ENCODE assay signal across 9 mouse cellular contexts in genomic region chr1:131637791-131638540, GRCm38 (mm10). TPM values are rescaled to one million over a fixed set of nuclear protein-coding genes. Genes with fewer than 3 reads are reported as not detected.
DNase-seq lines count a peak whose midpoint lies in the region; ATAC-seq and TF ChIP-seq lines count a peak whose summit lies in the region.
"Had no signal": no experiment of that assay in that cellular context is flagged by ENCODE, and none has a peak within 500 bp of the region (broad histone marks: within the 10 kb centered on the region; RNA-seq: fewer than 3 reads in every experiment).

Ctse (plus strand) TSS chr1:131638306.

- no peak within 1 kb of the TSS for H3K27ac ChIP-seq in kidney, postnatal 0 days
- no peak within 1 kb of the TSS for H3K27ac ChIP-seq in forebrain, embryonic 12.5 days

- no peak for ATAC-seq in kidney, postnatal 0 days (replicated peaks; ENCODE audit: low FRiP score, low read depth)
- ATAC-seq in inflammation-experienced regulatory T-cells, adult 6 months: peak; percentile 92
- peak; percentile 98 for ATAC-seq in megakaryocyte-erythroid progenitor cell, adult 5-6 weeks (replicated peaks; ENCODE audit: low FRiP score, low TSS enrichment, poor library complexity, severe bottlenecking)
- ATAC-seq in forebrain, embryonic 12.5 days (ENCODE audit: low FRiP score): no peak

- DNase-seq in kidney, postnatal 0 days (ENCODE audit: low spot score): no peak
- no peak for DNase-seq in kidney, adult 11 months
- DNase-seq in thymus, postnatal 14 days: peak; percentile 62
- no peak for DNase-seq in gastrocnemius, postnatal 36 days
- no peak for DNase-seq in cerebellum, adult 11 months

- H3K27me3 ChIP-seq in kidney, postnatal 0 days (ENCODE audit: insufficient read depth, low read length): no peaks in the 10 kb centered on the region
- no peaks in the 10 kb centered on the region for H3K27me3 ChIP-seq in forebrain, embryonic 12.5 days

- WGBS in kidney, postnatal 0 days: 74% methylated on average over 9 of the region's 9 CpGs
- 83% methylated on average over 9 of the region's 9 CpGs for WGBS in forebrain, embryonic 12.5 days

- H3K4me3 ChIP-seq in kidney, postnatal 0 days (replicated peaks; ENCODE audit: low read depth, low read length): no peak within 1 kb of the TSS
- no peak within 1 kb of the TSS for H3K4me3 ChIP-seq in forebrain, embryonic 12.5 days (replicated peaks)

- H3K36me3 ChIP-seq in kidney, postnatal 0 days (ENCODE audit: insufficient read depth, low read length): no peaks in the 10 kb centered on the region
- no peaks in the 10 kb centered on the region for H3K36me3 ChIP-seq in forebrain, embryonic 12.5 days (replicated peaks)

- no peak for TF ChIP-seq CTCF in kidney, postnatal 0 days (IDR thresholded peaks at IDR 0.05; ENCODE audit: low read depth)

- no peak within 1 kb of the TSS for H3K4me2 ChIP-seq in kidney, postnatal 0 days (ENCODE audit: low read length)
- H3K4me2 ChIP-seq in forebrain, embryonic 12.5 days: no peak within 1 kb of the TSS

- no peaks in the 10 kb centered on the region for H3K4me1 ChIP-seq in kidney, postnatal 0 days (replicated peaks; ENCODE audit: insufficient read depth, low read length)
- no peaks in the 10 kb centered on the region for H3K4me1 ChIP-seq in forebrain, embryonic 12.5 days

- no peaks in the 10 kb centered on the region for H3K9me3 ChIP-seq in kidney, postnatal 0 days (replicated peaks; ENCODE audit: low read length)
- no peaks in the 10 kb centered on the region for H3K9me3 ChIP-seq in forebrain, embryonic 12.5 days

- H3K9ac ChIP-seq in kidney, postnatal 0 days (ENCODE audit: low read depth, low read length): no peak within 1 kb of the TSS
- no peak within 1 kb of the TSS for H3K9ac ChIP-seq in forebrain, embryonic 12.5 days

- intact Hi-C loops in gastrocnemius, postnatal 36 days (cut with DNase I): no loop called here

RNA-seq across cellular contexts. Expression of gene Ctse, which starts in this region (rescaled TPM):
- polyA plus RNA-seq in kidney, postnatal 0 days (2015; fragmentation: Nextera tagmentation; extraction: Ambion mirVana): 15.9 and 16.5 TPM in 2 replicates
- 10 to 100 TPM; 17.6 to 47.6 (median 27.0) TPM for polyA plus RNA-seq in inflammation-experienced regulatory T-cells, adult 6 months (2017; shearing (Covaris generic))
- total RNA-seq in megakaryocyte-erythroid progenitor cell, adult 5-6 weeks (2014; fragmentation: Nextera tagmentation): 337 and 406 TPM in 2 replicates
- total RNA-seq in megakaryocyte-erythroid progenitor cell, adult 5-6 weeks (2017): 141 and 329 TPM in 2 replicates
- polyA plus RNA-seq in forebrain, embryonic 12.5 days (2016; fragmentation: Nextera tagmentation; extraction: Ambion mirVana): not detected in 2 replicates
- total RNA-seq in gastrocnemius, postnatal 36 days (2021): under 1 TPM in 1 of 2 experiments, not detected in 1; 0.28 TPM
- polyA plus RNA-seq: heart, embryonic 14.5 days had no signal

Comparison
In these comparisons a context has a peak if more than half of its experiments do, and no peak if none do; other contexts are left out.
1. RNA of gene Ctse (total RNA-seq): 141 to 406 TPM in megakaryocyte-erythroid progenitor cell, adult 5-6 weeks; 0.28 TPM in gastrocnemius, postnatal 36 days; every median in the first group is over 100 times any median in the second.
2. RNA of gene Ctse (polyA plus RNA-seq): 17.6 to 47.6 TPM in inflammation-experienced regulatory T-cells, adult 6 months and 15.9 to 16.5 TPM in kidney, postnatal 0 days; not detected in forebrain, embryonic 12.5 days; every median in the first group is over 10 times any median in the second.
3. ATAC-seq: peak in inflammation-experienced regulatory T-cells, adult 6 months (single experiment) and megakaryocyte-erythroid progenitor cell, adult 5-6 weeks (single experiment); none in kidney, postnatal 0 days (single experiment) and forebrain, embryonic 12.5 days (single experiment).